Mouse (Mus musculus): Measurements from ENCODE around the gene Pold1. TPM values are rescaled to one million over a fixed set of nuclear protein-coding genes. Genes with fewer than 3 reads are reported as not detected.

The Pold1 gene
- total RNA-seq, 1 experiment, result 108 TPM

GRCm38 (mm10) chr7:44488545-44488944 lies 60.1 kb downstream of the Pold1 start:
- DNase-seq (ENCODE audit: low read depth, low spot score), result no peak
- H3K4me3 ChIP-seq (ENCODE audit: insufficient read depth in 1 of 2, low read depth in 1 of 2, low read length in 2 of 2, poor library complexity in 1 of 2, severe bottlenecking in 1 of 2), result no peak overlapping the region
- no peak overlapping the region for H3K27ac ChIP-seq (ENCODE audit: insufficient read depth, low read depth, low read length, poor library complexity, severe bottlenecking)
- peaks cover 40% of the 10 kb centered on the region; the same call in 1 of the 2 replicates for H3K36me3 ChIP-seq (ENCODE audit: control insufficient read depth, insufficient read depth, low read length, poor library complexity, severe bottlenecking)
- in situ Hi-C loops (cut with MboI; ENCODE audit: low sequenced_read_pairs in 2 of 2, unreplicated experiment in 2 of 2), result no loop called here
- TF ChIP-seq ZNF384 (IDR thresholded peaks at IDR 0.05; ENCODE audit: low read depth, low read length), result no peak
- TF ChIP-seq HCFC1 (IDR thresholded peaks at IDR 0.05; ENCODE audit: borderline replicate concordance, insufficient read depth, low read length), result no peak
- TF ChIP-seq MAFK (IDR thresholded peaks at IDR 0.05; ENCODE audit: insufficient read depth, low read depth, low read length), result no peak
- TF ChIP-seq ZC3H11A (IDR thresholded peaks at IDR 0.05; ENCODE audit: borderline replicate concordance, low read depth, low read length), result no peak
- TF ChIP-seq CHD2 (IDR thresholded peaks at IDR 0.05; ENCODE audit: low read depth, low read length), result no peak
- no peak overlapping the region for H3K9ac ChIP-seq (ENCODE audit: insufficient read depth, low read depth, low read length, poor library complexity, severe bottlenecking)
- H3K4me1 ChIP-seq (ENCODE audit: control insufficient read depth in 2 of 2, insufficient read depth in 2 of 2, low read length in 2 of 2, poor library complexity in 1 of 2), result peaks cover 0 to 16% of the 10 kb centered on the region in 2 experiments; a peak in 1 of 4 replicates
- no peaks in the 10 kb centered on the region for H3K9me3 ChIP-seq (ENCODE audit: control insufficient read depth, insufficient read depth, low read depth, low read length)

- H3K4me3 ChIP-seq (ENCODE audit: insufficient read depth in 1 of 2, low read depth in 1 of 2, low read length in 2 of 2, poor library complexity in 1 of 2, severe bottlenecking in 1 of 2), result no peak overlapping the region
- H3K9me3 ChIP-seq (ENCODE audit: control insufficient read depth, insufficient read depth, low read depth, low read length), result no peaks in the 10 kb centered on the region
- in situ Hi-C loops (cut with MboI; ENCODE audit: low sequenced_read_pairs in 2 of 2, unreplicated experiment in 2 of 2), result no loop called here
- H3K36me3 ChIP-seq (ENCODE audit: control insufficient read depth, insufficient read depth, low read length, poor library complexity, severe bottlenecking), result peaks cover 38% of the 10 kb centered on the region; the same call in 1 of the 2 replicates
- peaks cover 0 to 16% of the 10 kb centered on the region in 2 experiments; a peak in 1 of 4 replicates for H3K4me1 ChIP-seq (ENCODE audit: control insufficient read depth in 2 of 2, insufficient read depth in 2 of 2, low read length in 2 of 2, poor library complexity in 1 of 2)
- no peak for DNase-seq (ENCODE audit: low read depth, low spot score)
- H3K27ac ChIP-seq (ENCODE audit: insufficient read depth, low read depth, low read length, poor library complexity, severe bottlenecking), result no peak overlapping the region
- no peak overlapping the region for H3K9ac ChIP-seq (ENCODE audit: insufficient read depth, low read depth, low read length, poor library complexity, severe bottlenecking)
- TF ChIP-seq CHD2 (IDR thresholded peaks at IDR 0.05; ENCODE audit: low read depth, low read length) (no peak), MAFK (IDR thresholded peaks at IDR 0.05; ENCODE audit: insufficient read depth, low read depth, low read length) (no peak), HCFC1 (IDR thresholded peaks at IDR 0.05; ENCODE audit: borderline replicate concordance, insufficient read depth, low read length) (no peak), ZNF384 (IDR thresholded peaks at IDR 0.05; ENCODE audit: low read depth, low read length) (no peak)
Observed at GRCm38 (mm10) chr7:44487936-44488335, 60.7 kb downstream of the Pold1 start.

GRCm38 (mm10) chr7:44486927-44487575 lies 61.6 kb downstream of the Pold1 start:
- in situ Hi-C loops (cut with MboI; ENCODE audit: low sequenced_read_pairs in 2 of 2, unreplicated experiment in 2 of 2), result no loop called here
- H3K9ac ChIP-seq (ENCODE audit: insufficient read depth, low read depth, low read length, poor library complexity, severe bottlenecking), result no peak overlapping the region

GRCm38 (mm10) chr7:44485572-44486195 lies 63.0 kb downstream of the Pold1 start:
- no peaks in the 10 kb centered on the region for H3K9me3 ChIP-seq (ENCODE audit: control insufficient read depth, insufficient read depth, low read depth, low read length)
- peaks cover 0 to 16% of the 10 kb centered on the region in 2 experiments; a peak in 1 of 4 replicates for H3K4me1 ChIP-seq (ENCODE audit: control insufficient read depth in 2 of 2, insufficient read depth in 2 of 2, low read length in 2 of 2, poor library complexity in 1 of 2)
- no peak overlapping the region for H3K9ac ChIP-seq (ENCODE audit: insufficient read depth, low read depth, low read length, poor library complexity, severe bottlenecking)
- no peak overlapping the region for H3K4me3 ChIP-seq (ENCODE audit: insufficient read depth in 1 of 2, low read depth in 1 of 2, low read length in 2 of 2, poor library complexity in 1 of 2, severe bottlenecking in 1 of 2)
- in situ Hi-C loops (cut with MboI; ENCODE audit: low sequenced_read_pairs in 2 of 2, unreplicated experiment in 2 of 2), result no loop called here
- peak overlapping the region; percentile 32; the same call in 1 of the 2 replicates for H3K27ac ChIP-seq (ENCODE audit: insufficient read depth, low read depth, low read length, poor library complexity, severe bottlenecking)
- DNase-seq (ENCODE audit: low read depth, low spot score), result no peak
- H3K36me3 ChIP-seq (ENCODE audit: control insufficient read depth, insufficient read depth, low read length, poor library complexity, severe bottlenecking), result peaks cover 19% of the 10 kb centered on the region; the same call in 1 of the 2 replicates
- TF ChIP-seq ZC3H11A (IDR thresholded peaks at IDR 0.05; ENCODE audit: borderline replicate concordance, low read depth, low read length) (no peak), HCFC1 (IDR thresholded peaks at IDR 0.05; ENCODE audit: borderline replicate concordance, insufficient read depth, low read length) (no peak), ZNF384 (IDR thresholded peaks at IDR 0.05; ENCODE audit: low read depth, low read length) (peak; percentile 94)

More at GRCm38 (mm10) chr7:44486927-44487575, 61.6 kb downstream of the Pold1 start:
- peaks cover 0 to 16% of the 10 kb centered on the region in 2 experiments; a peak in 1 of 4 replicates for H3K4me1 ChIP-seq (ENCODE audit: control insufficient read depth in 2 of 2, insufficient read depth in 2 of 2, low read length in 2 of 2, poor library complexity in 1 of 2)
- H3K4me3 ChIP-seq (ENCODE audit: insufficient read depth in 1 of 2, low read depth in 1 of 2, low read length in 2 of 2, poor library complexity in 1 of 2, severe bottlenecking in 1 of 2), result no peak overlapping the region
- no peak overlapping the region for H3K27ac ChIP-seq (ENCODE audit: insufficient read depth, low read depth, low read length, poor library complexity, severe bottlenecking)
- no peak for DNase-seq (ENCODE audit: low read depth, low spot score)
- TF ChIP-seq ZC3H11A (IDR thresholded peaks at IDR 0.05; ENCODE audit: borderline replicate concordance, low read depth, low read length) (no peak), ZNF384 (IDR thresholded peaks at IDR 0.05; ENCODE audit: low read depth, low read length) (no peak), HCFC1 (IDR thresholded peaks at IDR 0.05; ENCODE audit: borderline replicate concordance, insufficient read depth, low read length) (no peak), CHD2 (IDR thresholded peaks at IDR 0.05; ENCODE audit: low read depth, low read length) (no peak), MAFK (IDR thresholded peaks at IDR 0.05; ENCODE audit: insufficient read depth, low read depth, low read length) (no peak)
- no peaks in the 10 kb centered on the region for H3K9me3 ChIP-seq (ENCODE audit: control insufficient read depth, insufficient read depth, low read depth, low read length)
- H3K36me3 ChIP-seq (ENCODE audit: control insufficient read depth, insufficient read depth, low read length, poor library complexity, severe bottlenecking), result peaks cover 30% of the 10 kb centered on the region; the same call in 1 of the 2 replicates
